Mouse (Mus musculus) liver, embryonic 12.5 days (tissue): ENCODE data around the gene Cux1. TPM values are rescaled to one million over a fixed set of nuclear protein-coding genes. Genes with fewer than 3 reads are reported as not detected.

Experiments used
- ATAC-seq: fragments of 200-750 bp; cut with Nextera tagmentation; 2 replicates; pipeline ENCODE4 v1.8.0; 2017; ENCODE audit warnings: moderate number of reproducible peaks, mild to moderate bottlenecking, moderate library complexity
- H3K27ac ChIP-seq: fragments of 300-500 bp; sonication (generic); 2 replicates; pipeline ENCODE4 v1.5.1; 2016; ENCODE audit warnings: mild to moderate bottlenecking
- H3K27me3 ChIP-seq: fragments of 300-500 bp; sonication (generic); replicated peaks from 2 replicates; pipeline ENCODE4 v1.6.1; 2016; ENCODE audit warnings: mild to moderate bottlenecking, moderate library complexity
- H3K36me3 ChIP-seq: fragments of 300-500 bp; sonication (generic); 2 replicates; pipeline ENCODE4 v1.6.1; 2016; ENCODE audit warnings: mild to moderate bottlenecking, moderate library complexity
- H3K4me1 ChIP-seq: fragments of 300-500 bp; sonication (generic); 2 replicates; pipeline ENCODE4 v1.6.1; 2016
- H3K4me2 ChIP-seq: fragments of 300-500 bp; sonication (generic); 2 replicates; pipeline ENCODE4 v1.6.1; 2016; ENCODE audit warnings: mild to moderate bottlenecking, moderate library complexity
- H3K4me3 ChIP-seq: fragments of 300-500 bp; sonication (generic); 2 replicates; pipeline ENCODE4 v1.5.1; 2016; ENCODE audit warnings: mild to moderate bottlenecking, moderate library complexity
- H3K9ac ChIP-seq: fragments of 300-500 bp; sonication (generic); 2 replicates; pipeline ENCODE4 v1.6.1; 2016; ENCODE audit warnings: mild to moderate bottlenecking, moderate library complexity
- H3K9me3 ChIP-seq: fragments of 300-500 bp; sonication (generic); replicated peaks from 2 replicates; pipeline ENCODE4 v1.6.1; 2016; ENCODE audit warnings: mild to moderate bottlenecking, moderate library complexity
- WGBS: fragments of 180-500 bp; shearing (Covaris S2); methylation state at CpG from one replicate; pipeline ENCODE4 v1.1.7; 2016; ENCODE audit not compliant: insufficient replicate concordance; 5-methylcytosine and 5-hydroxymethylcytosine counted together
- polyA plus RNA-seq: library from polyadenylated mRNA; unstranded; fragments of >200 nt; fragmentation: Nextera tagmentation; extraction: Ambion mirVana; gene quantifications from 2 replicates; pipeline ENCODE4 v1.2.1, GENCODE M21; 2016

Cux1 gene
- polyA plus RNA-seq, 1 experiment from 2014 or later: 29.8 TPM

- no peak for ATAC-seq
- 70% methylated on average over 3 of the region's 3 CpGs for WGBS
- Histone ChIP-seq H3K27ac (0 out of 2 replicates have a peak overlapping the region, but pooled peaks have one; percentile 21), H3K36me3 (0 out of 2 replicates have a peak, but pooled peaks cover 3% of the 10 kb centered on the region), H3K4me1 (peaks cover 54% of the 10 kb centered on the region), H3K27me3 (no peaks in the 10 kb centered on the region), H3K9ac (no peak overlapping the region), H3K9me3 (no peaks in the 10 kb centered on the region), H3K4me2 (no peak overlapping the region), H3K4me3 (no peak overlapping the region)
Measured at GRCm38 (mm10) chr5:136464849-136465248, 102.4 kb downstream of the Cux1 start.

GRCm38 (mm10) chr5:136464128-136464527, 103.2 kb downstream of the Cux1 start:
- Histone ChIP-seq H3K36me3 (0 out of 2 replicates have a peak, but pooled peaks cover 3% of the 10 kb centered on the region), H3K27ac (no peak overlapping the region), H3K27me3 (no peaks in the 10 kb centered on the region), H3K9me3 (no peaks in the 10 kb centered on the region), H3K9ac (no peak overlapping the region), H3K4me3 (no peak overlapping the region), H3K4me1 (peaks cover 60% of the 10 kb centered on the region), H3K4me2 (no peak overlapping the region)
- no peak for ATAC-seq
- WGBS: 38% methylated on average over 2 of the region's 2 CpGs

- H3K9me3 ChIP-seq: no peaks in the 10 kb centered on the region
- no peaks in the 10 kb centered on the region for H3K27me3 ChIP-seq
- H3K36me3 ChIP-seq: 0 out of 2 replicates have a peak, but pooled peaks cover 3% of the 10 kb centered on the region
- no peak overlapping the region for H3K4me2 ChIP-seq
- no peak overlapping the region for H3K9ac ChIP-seq
- no peak for ATAC-seq
- no peak overlapping the region for H3K4me3 ChIP-seq
- 65% methylated on average over 6 of the region's 6 CpGs for WGBS
- no peak overlapping the region for H3K27ac ChIP-seq
- H3K4me1 ChIP-seq: peaks cover 58% of the 10 kb centered on the region
Measured at GRCm38 (mm10) chr5:136462613-136463012, 104.7 kb downstream of the Cux1 start.

DNA sequence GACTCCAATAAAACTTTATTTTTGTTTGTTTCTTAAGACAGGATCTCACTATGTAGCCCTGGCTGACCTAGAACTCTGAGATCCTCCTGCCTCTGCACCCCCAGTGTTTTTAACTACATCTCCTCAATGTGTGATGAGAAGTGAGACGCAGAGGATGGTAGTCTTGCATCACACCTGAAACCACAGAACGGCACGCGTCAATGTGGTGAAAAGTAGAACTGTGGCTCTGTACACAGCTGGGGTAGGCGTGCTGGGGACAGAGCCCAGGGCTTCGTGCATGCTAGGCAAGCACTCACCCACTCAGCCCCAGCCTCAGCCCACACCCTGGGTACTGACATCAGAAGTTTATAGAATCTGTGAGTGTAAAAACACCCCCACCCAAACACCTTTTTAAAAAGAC, 107.4 kb downstream of the Cux1 start:
- H3K9me3 ChIP-seq: no peaks in the 10 kb centered on the region
- no peak for ATAC-seq
- no peak overlapping the region for H3K27ac ChIP-seq
- H3K36me3 ChIP-seq: no peaks in the 10 kb centered on the region
- no peak overlapping the region for H3K4me2 ChIP-seq
- H3K4me1 ChIP-seq: peaks cover 51% of the 10 kb centered on the region
- no peak overlapping the region for H3K9ac ChIP-seq
- WGBS: 59% methylated on average over 6 of the region's 6 CpGs
- H3K4me3 ChIP-seq: no peak overlapping the region
- no peaks in the 10 kb centered on the region for H3K27me3 ChIP-seq

DNA sequence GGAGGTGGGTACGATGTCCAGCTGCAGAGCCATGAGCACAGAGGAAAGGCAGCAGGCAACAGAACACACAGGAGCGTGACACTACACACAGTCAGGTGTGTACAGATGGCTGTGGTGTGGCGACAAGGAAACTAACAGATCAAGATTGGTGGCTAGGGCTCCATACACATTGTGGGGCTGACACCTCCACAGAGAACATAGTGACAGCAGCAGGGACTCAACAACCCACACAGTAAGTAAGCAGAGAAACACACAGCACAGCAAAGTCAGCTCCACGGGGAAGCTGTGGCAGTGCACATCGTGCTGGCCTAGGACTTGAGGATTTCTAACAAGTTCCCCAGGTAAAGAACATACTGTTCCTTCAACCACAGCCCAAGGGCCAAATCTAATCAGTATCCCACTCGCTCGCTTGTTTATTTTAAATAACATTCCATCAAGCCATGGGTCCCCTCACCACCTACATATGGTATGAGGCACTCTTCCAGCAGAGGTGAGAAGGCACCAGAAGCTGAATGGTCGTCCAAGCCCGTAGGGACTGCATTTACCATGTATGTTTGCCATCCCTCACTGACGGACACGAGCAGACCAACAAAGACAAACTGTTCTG, 108.3 kb downstream of the Cux1 start:
- Histone ChIP-seq H3K4me1 (peaks cover 42% of the 10 kb centered on the region), H3K36me3 (no peaks in the 10 kb centered on the region), H3K9ac (no peak overlapping the region), H3K27ac (no peak overlapping the region), H3K27me3 (no peaks in the 10 kb centered on the region), H3K4me3 (no peak overlapping the region), H3K4me2 (no peak overlapping the region), H3K9me3 (no peaks in the 10 kb centered on the region)
- 57% methylated on average over 11 of the region's 11 CpGs for WGBS
- no peak for ATAC-seq

- 34% methylated on average over 7 of the region's 7 CpGs for WGBS
- Histone ChIP-seq H3K36me3 (no peaks in the 10 kb centered on the region), H3K9me3 (no peaks in the 10 kb centered on the region), H3K4me3 (no peak overlapping the region), H3K27me3 (no peaks in the 10 kb centered on the region), H3K27ac (no peak overlapping the region), H3K4me2 (no peak overlapping the region), H3K9ac (no peak overlapping the region), H3K4me1 (peaks cover 36% of the 10 kb centered on the region)
- ATAC-seq: peak; percentile 30; the same call in 1 of the 2 replicates
Measured at GRCm38 (mm10) chr5:136458102-136458863, 109.0 kb downstream of the Cux1 start.

DNA sequence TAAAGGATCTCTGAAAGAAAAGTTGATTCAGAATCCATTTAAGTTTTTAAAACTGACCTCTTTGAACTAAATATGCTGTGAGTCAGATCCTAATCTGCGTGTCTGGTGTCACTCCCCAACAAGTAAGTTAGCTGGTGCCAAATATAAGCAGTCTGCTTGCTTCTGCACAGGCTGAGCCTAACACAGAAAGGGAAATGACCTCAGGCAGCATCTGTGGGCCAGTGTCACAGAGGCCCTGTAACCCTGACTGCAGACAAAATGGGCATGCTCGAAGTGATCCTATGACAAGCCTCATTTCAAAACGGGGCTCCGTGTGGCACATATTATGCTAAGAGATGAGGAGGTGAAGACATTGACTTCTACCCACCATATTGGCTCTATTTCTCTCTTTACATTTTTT, 110.9 kb downstream of the Cux1 start:
- H3K36me3 ChIP-seq: no peaks in the 10 kb centered on the region
- no peaks in the 10 kb centered on the region for H3K9me3 ChIP-seq
- no peak overlapping the region for H3K9ac ChIP-seq
- no peak overlapping the region for H3K4me2 ChIP-seq
- peaks cover 37% of the 10 kb centered on the region for H3K4me1 ChIP-seq
- ATAC-seq: no peak
- no peaks in the 10 kb centered on the region for H3K27me3 ChIP-seq
- no peak overlapping the region for H3K4me3 ChIP-seq
- WGBS: 47% methylated on average over 4 of the region's 4 CpGs
- H3K27ac ChIP-seq: no peak overlapping the region

DNA sequence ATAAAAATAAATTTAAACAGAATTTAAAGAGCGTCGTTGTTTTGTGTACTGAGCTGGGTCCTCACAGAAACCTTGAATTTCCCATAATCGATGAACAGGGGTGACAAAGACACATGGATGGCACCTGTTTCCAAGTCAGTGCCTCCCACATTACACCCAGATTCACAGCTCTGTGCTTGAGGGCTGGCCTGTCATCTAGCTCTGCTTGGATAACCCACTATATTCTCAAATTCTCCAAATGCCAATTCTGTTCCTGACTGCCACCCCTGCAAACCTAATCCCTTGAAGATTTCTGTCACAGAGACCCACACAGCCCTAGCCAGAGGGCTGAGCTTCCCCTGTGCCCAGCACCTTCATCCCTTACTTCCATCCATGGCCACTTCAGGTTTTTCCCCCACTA, 114.6 kb downstream of the Cux1 start:
- H3K9ac ChIP-seq: no peak overlapping the region
- WGBS: 88% methylated on average over 3 of the region's 3 CpGs
- H3K9me3 ChIP-seq: no peaks in the 10 kb centered on the region
- H3K4me2 ChIP-seq: no peak overlapping the region
- H3K27ac ChIP-seq: no peak overlapping the region
- peaks cover 38% of the 10 kb centered on the region for H3K4me1 ChIP-seq
- H3K4me3 ChIP-seq: no peak overlapping the region
- no peak for ATAC-seq
- no peaks in the 10 kb centered on the region for H3K36me3 ChIP-seq
- no peaks in the 10 kb centered on the region for H3K27me3 ChIP-seq

DNA sequence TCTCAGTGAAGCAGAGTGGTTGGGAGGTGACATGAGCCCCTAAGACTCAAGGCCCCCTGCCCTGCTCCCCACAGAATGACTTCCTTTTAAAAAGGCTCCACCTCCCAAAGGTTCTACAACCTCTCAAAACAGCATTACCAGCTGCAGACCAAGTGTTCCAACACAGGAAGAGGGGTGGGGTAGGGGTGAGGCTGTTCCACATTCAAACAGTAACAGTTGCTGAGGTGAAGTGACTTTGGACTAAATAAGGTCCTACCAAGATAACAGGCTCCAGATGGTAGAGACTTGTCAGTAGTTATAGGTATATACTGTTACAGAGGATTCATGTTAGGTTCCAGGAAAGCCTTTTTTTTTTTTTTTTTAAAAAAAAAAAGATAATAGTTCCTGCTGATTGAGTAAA, 117.5 kb downstream of the Cux1 start:
- Histone ChIP-seq H3K27ac (no peak overlapping the region), H3K4me3 (no peak overlapping the region), H3K9ac (no peak overlapping the region), H3K27me3 (no peaks in the 10 kb centered on the region), H3K9me3 (no peaks in the 10 kb centered on the region), H3K4me1 (peaks cover 23% of the 10 kb centered on the region), H3K36me3 (no peaks in the 10 kb centered on the region), H3K4me2 (no peak overlapping the region)
- 0 out of 2 replicates have a peak, but pooled peaks have one; percentile 52 for ATAC-seq

DNA sequence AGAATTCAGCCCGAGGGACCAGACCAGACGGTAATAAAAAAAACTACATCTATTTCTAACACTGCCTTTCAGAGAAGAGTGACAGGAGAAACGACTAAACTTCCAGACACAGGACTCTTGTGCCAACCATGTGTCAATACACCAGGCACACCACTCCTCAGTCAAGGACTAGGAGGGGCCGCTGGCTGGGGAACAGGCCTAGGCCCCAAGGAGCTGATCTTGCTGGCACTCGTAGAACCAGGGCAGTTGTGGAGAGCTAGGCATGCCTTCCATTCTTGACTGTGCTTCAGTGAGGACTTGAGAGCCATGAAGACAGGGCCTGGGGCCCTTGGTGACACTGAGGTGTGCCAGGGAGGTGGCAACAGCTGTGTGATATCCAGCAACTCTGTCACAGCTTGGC, 121.3 kb downstream of the Cux1 start:
- H3K9ac ChIP-seq: no peak overlapping the region
- peaks cover 21% of the 10 kb centered on the region for H3K4me1 ChIP-seq
- no peak for ATAC-seq
- H3K4me2 ChIP-seq: no peak overlapping the region
- H3K27ac ChIP-seq: no peak overlapping the region
- H3K36me3 ChIP-seq: no peaks in the 10 kb centered on the region
- WGBS: 85% methylated on average over 5 of the region's 5 CpGs
- H3K4me3 ChIP-seq: no peak overlapping the region
- H3K27me3 ChIP-seq: no peaks in the 10 kb centered on the region
- H3K9me3 ChIP-seq: no peaks in the 10 kb centered on the region

GRCm38 (mm10) chr5:136442238-136443187, 124.8 kb downstream of the Cux1 start:
- H3K9me3 ChIP-seq: no peaks in the 10 kb centered on the region
- no peaks in the 10 kb centered on the region for H3K36me3 ChIP-seq
- no peak overlapping the region for H3K9ac ChIP-seq
- no peak overlapping the region for H3K27ac ChIP-seq
- H3K27me3 ChIP-seq: no peaks in the 10 kb centered on the region
- H3K4me3 ChIP-seq: no peak overlapping the region
- no peak overlapping the region for H3K4me2 ChIP-seq
- 0 out of 2 replicates have a peak, but pooled peaks cover 3% of the 10 kb centered on the region for H3K4me1 ChIP-seq
- WGBS: 68% methylated on average over 11 of the region's 11 CpGs
- ATAC-seq: no peak

DNA sequence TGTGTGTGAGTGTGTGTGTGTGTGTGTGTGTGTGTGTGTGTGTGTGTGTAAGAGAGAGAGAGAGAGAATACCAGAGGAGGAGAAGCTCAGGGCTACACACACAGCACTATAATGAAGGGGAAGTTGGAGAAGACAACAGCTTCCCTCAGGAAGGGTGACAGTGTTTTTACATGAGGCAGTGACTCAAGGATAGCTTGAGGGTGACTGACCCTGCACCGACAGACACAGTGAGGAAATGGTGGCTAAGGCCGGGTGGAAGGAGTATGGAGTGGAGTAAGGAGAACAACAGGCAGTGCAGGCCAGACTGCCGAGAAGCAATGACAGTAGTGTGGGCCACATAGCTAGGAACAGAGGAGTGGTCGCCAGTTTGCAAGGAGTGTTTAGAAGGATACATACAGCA, 137.6 kb downstream of the Cux1 start:
- H3K27ac ChIP-seq: no peak overlapping the region
- H3K9me3 ChIP-seq: no peaks in the 10 kb centered on the region
- H3K36me3 ChIP-seq: no peaks in the 10 kb centered on the region
- WGBS: 48% methylated on average over 4 of the region's 4 CpGs
- H3K4me2 ChIP-seq: no peak overlapping the region
- no peaks in the 10 kb centered on the region for H3K27me3 ChIP-seq
- H3K4me3 ChIP-seq: no peak overlapping the region
- H3K9ac ChIP-seq: no peak overlapping the region
- peaks cover 28% of the 10 kb centered on the region for H3K4me1 ChIP-seq
- no peak for ATAC-seq
